14 mouse cellular contexts compared by ENCODE assay signal in the genomic region with DNA sequence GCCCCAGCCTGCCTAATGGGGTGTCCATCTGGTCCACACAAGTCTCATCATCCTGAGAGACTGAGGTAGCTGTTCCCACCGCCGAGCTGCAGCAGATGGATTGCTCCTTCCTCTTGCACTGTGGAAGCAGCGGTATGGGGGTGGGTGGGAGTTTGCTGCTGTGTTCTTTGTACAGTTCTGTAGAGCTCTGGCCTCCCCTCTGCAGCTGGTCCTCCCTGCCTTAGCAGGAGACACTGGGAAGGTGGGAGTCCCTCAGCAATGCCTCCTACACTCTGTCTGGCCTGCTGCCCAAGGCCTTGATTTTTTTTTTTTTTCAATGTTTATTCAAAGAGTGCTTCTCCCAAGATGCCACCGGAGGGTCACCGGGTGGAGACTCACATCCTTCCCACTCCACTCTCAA.
DNase-seq lines count a peak whose midpoint lies in the region; ATAC-seq and TF ChIP-seq lines count a peak whose summit lies in the region.
"Had no signal": no experiment of that assay in that cellular context is flagged by ENCODE, and none has a peak within 500 bp of the region (broad histone marks: within the 10 kb centered on the region; RNA-seq: fewer than 3 reads in every experiment).

No protein-coding gene starts in this region.

- no peaks in the 10 kb centered on the region for H3K9me3 ChIP-seq in kidney, postnatal 0 days (replicated peaks; ENCODE audit: low read length)
- H3K9me3 ChIP-seq in midbrain, embryonic 11.5 days (ENCODE audit: control insufficient read depth, low read length), result no peaks in the 10 kb centered on the region
- H3K9me3 ChIP-seq in midbrain, embryonic 16.5 days (replicated peaks; ENCODE audit: control insufficient read depth, low read length, poor library complexity, severe bottlenecking), result no peaks in the 10 kb centered on the region
- H3K9me3 ChIP-seq: liver, embryonic 15.5 days had no signal

- no peak for TF ChIP-seq CTCF in kidney, postnatal 0 days (IDR thresholded peaks at IDR 0.05; ENCODE audit: low read depth)

- intact Hi-C loops in left cerebral cortex, postnatal 36 days (cut with DNase I), result no loop called here

- H3K36me3 ChIP-seq in kidney, postnatal 0 days (ENCODE audit: insufficient read depth, low read length), result no peaks in the 10 kb centered on the region
- no peaks in the 10 kb centered on the region for H3K36me3 ChIP-seq in midbrain, embryonic 11.5 days (ENCODE audit: control insufficient read depth, insufficient read depth, low read length)
- no peaks in the 10 kb centered on the region for H3K36me3 ChIP-seq in midbrain, embryonic 16.5 days (ENCODE audit: control insufficient read depth, insufficient read depth, low read length)
- H3K36me3 ChIP-seq: liver, embryonic 15.5 days had no signal

- H3K4me1 ChIP-seq in kidney, postnatal 0 days (replicated peaks; ENCODE audit: insufficient read depth, low read length), result peaks cover 18% of the 10 kb centered on the region
- peaks cover 9% of the 10 kb centered on the region; the same call in 1 of the 2 replicates for H3K4me1 ChIP-seq in midbrain, embryonic 11.5 days (ENCODE audit: control insufficient read depth, insufficient read depth, low read length)
- H3K4me1 ChIP-seq in midbrain, embryonic 16.5 days (ENCODE audit: control insufficient read depth, insufficient read depth, low read length), result 0 out of 2 replicates have a peak, but pooled peaks cover 5% of the 10 kb centered on the region

- 0 out of 2 replicates have a peak overlapping the region, but pooled peaks have one; percentile 25 for H3K27ac ChIP-seq in kidney, postnatal 0 days
- no peak overlapping the region for H3K27ac ChIP-seq in midbrain, embryonic 11.5 days (ENCODE audit: low read depth, low read length)
- no peak overlapping the region for H3K27ac ChIP-seq in midbrain, embryonic 16.5 days (ENCODE audit: low read length)
- H3K27ac ChIP-seq: heart, adult 2 months; liver, embryonic 15.5 days had no signal

- 0 out of 2 replicates have a peak, but pooled peaks have one; percentile 31 for ATAC-seq in kidney, postnatal 0 days (replicated peaks; ENCODE audit: low FRiP score, low read depth)
- no peak for ATAC-seq in midbrain, embryonic 11.5 days (ENCODE audit: low FRiP score)
- no peak for ATAC-seq in midbrain, embryonic 16.5 days
- ATAC-seq: CD4-positive, CD25-positive, alpha-beta regulatory T cell, adult 4 months had no signal

- peak; percentile 43 to 62 for DNase-seq in frontal cortex, adult 2 months (ENCODE audit: extremely low spot score in 1 of 2, low spot score in 1 of 2)
- no peak for DNase-seq in frontal cortex, postnatal 14 days (ENCODE audit: low spot score in 2 of 2)
- DNase-seq in kidney, postnatal 0 days (ENCODE audit: low spot score), result peak; percentile 64
- no peak for DNase-seq in kidney, postnatal 14 days
- DNase-seq in midbrain, embryonic 11.5 days (ENCODE audit: low spot score, missing footprints), result peak; percentile 76
- peak; percentile 35 to 57 for DNase-seq in left cerebral cortex, postnatal 36 days (ENCODE audit: low spot score in 2 of 2)
- no peak for DNase-seq in spleen, postnatal 14 days (ENCODE audit: low spot score in 2 of 2)
- DNase-seq: cerebellum, postnatal 36 days; spleen, adult 18-20 months; thymus, postnatal 4 days had no signal

- H3K9ac ChIP-seq in kidney, postnatal 0 days (ENCODE audit: low read depth, low read length), result 0 out of 2 replicates have a peak overlapping the region, but pooled peaks have one; percentile 18
- no peak overlapping the region for H3K9ac ChIP-seq in midbrain, embryonic 11.5 days (ENCODE audit: low read length)
- no peak overlapping the region for H3K9ac ChIP-seq in midbrain, embryonic 16.5 days (ENCODE audit: low read depth, low read length)
- H3K9ac ChIP-seq: liver, embryonic 15.5 days had no signal

- H3K27me3 ChIP-seq in kidney, postnatal 0 days (ENCODE audit: insufficient read depth, low read length), result no peaks in the 10 kb centered on the region
- H3K27me3 ChIP-seq in midbrain, embryonic 11.5 days (ENCODE audit: control insufficient read depth, insufficient read depth, low read length), result no peaks in the 10 kb centered on the region
- H3K27me3 ChIP-seq in midbrain, embryonic 16.5 days (ENCODE audit: control insufficient read depth, insufficient read depth, low read depth, low read length), result no peaks in the 10 kb centered on the region
- H3K27me3 ChIP-seq: liver, embryonic 15.5 days had no signal

- no peak overlapping the region for H3K4me2 ChIP-seq in kidney, postnatal 0 days (ENCODE audit: low read length)
- no peak overlapping the region for H3K4me2 ChIP-seq in midbrain, embryonic 11.5 days
- no peak overlapping the region for H3K4me2 ChIP-seq in midbrain, embryonic 16.5 days (ENCODE audit: low read length)
- H3K4me2 ChIP-seq: liver, embryonic 15.5 days had no signal

- no peak overlapping the region for H3K4me3 ChIP-seq in kidney, postnatal 0 days (replicated peaks; ENCODE audit: low read depth, low read length)
- no peak overlapping the region for H3K4me3 ChIP-seq in midbrain, embryonic 11.5 days (ENCODE audit: low read depth, low read length)
- H3K4me3 ChIP-seq in midbrain, embryonic 16.5 days (ENCODE audit: low read depth, low read length), result no peak overlapping the region
- H3K4me3 ChIP-seq: heart, adult 2 months; liver, embryonic 15.5 days had no signal

- 11% methylated on average over 5 of the region's 5 CpGs for WGBS in kidney, postnatal 0 days
- 76% methylated on average over 5 of the region's 5 CpGs for WGBS in midbrain, embryonic 11.5 days
- WGBS in midbrain, embryonic 16.5 days, result 74% methylated on average over 5 of the region's 5 CpGs

Comparison
In these comparisons a context has a peak if more than half of its experiments do, and no peak if none do; other contexts are left out.
1. DNase-seq: peak in frontal cortex, adult 2 months (2 of 2), kidney, postnatal 0 days (single experiment), midbrain, embryonic 11.5 days (single experiment) and left cerebral cortex, postnatal 36 days (2 of 2); none in frontal cortex, postnatal 14 days (0 of 2), kidney, postnatal 14 days (single experiment) and spleen, postnatal 14 days (0 of 2).